Mouse (Mus musculus) stomach, postnatal 0 days (tissue): ENCODE results near the gene Hydin. TPM values are rescaled to one million over a fixed set of nuclear protein-coding genes. Genes with fewer than 3 reads are reported as not detected.
A peak's percentile ranks its signal among the peaks of the same experiment; 100 is the strongest.

ENCODE experiments used
- ATAC-seq: fragments of 200-750 bp; cut with Nextera tagmentation; 2 replicates; pipeline ENCODE4 v1.8.0; 2017; ENCODE audit not compliant: low FRiP score, low TSS enrichment
- DNase-seq: peaks from one replicate; pipeline ENCODE4 v3.0.0-alpha.2; 2016; ENCODE audit warnings: low spot score
- H3K27ac ChIP-seq: fragments of 300-500 bp; sonication (generic); replicated peaks from 2 replicates; pipeline ENCODE4 v1.5.1; 2014; ENCODE audit warnings: mild to moderate bottlenecking, control low read depth
- H3K27me3 ChIP-seq: fragments of 300-500 bp; sonication (generic); 2 replicates; pipeline ENCODE4 v1.6.1; 2014; ENCODE audit warnings: low read length; ENCODE audit not compliant: control insufficient read depth, insufficient read depth
- H3K36me3 ChIP-seq: fragments of 300-500 bp; sonication (generic); 2 replicates; pipeline ENCODE4 v1.6.1; 2014; ENCODE audit warnings: low read length, mixed read lengths; ENCODE audit not compliant: control insufficient read depth, insufficient read depth
- H3K4me1 ChIP-seq: fragments of 300-500 bp; sonication (generic); replicated peaks from 2 replicates; pipeline ENCODE4 v1.6.1; 2014; ENCODE audit warnings: antibody characterized with exemption; ENCODE audit not compliant: control insufficient read depth, insufficient read depth
- H3K4me2 ChIP-seq: fragments of 300-500 bp; sonication (generic); replicated peaks from 2 replicates; pipeline ENCODE4 v1.6.1; 2014; ENCODE audit warnings: low read depth, mild to moderate bottlenecking, control low read depth, moderate library complexity
- H3K4me3 ChIP-seq: fragments of 300-500 bp; sonication (generic); 2 replicates; pipeline ENCODE4 v1.5.1; 2014; ENCODE audit warnings: low read depth, low read length, control low read depth
- H3K9ac ChIP-seq: fragments of 300-500 bp; sonication (generic); 2 replicates; pipeline ENCODE4 v1.6.1; 2014; ENCODE audit warnings: mild to moderate bottlenecking, low read length, control low read depth, mixed read lengths
- H3K9me3 ChIP-seq: fragments of 300-500 bp; sonication (generic); 2 replicates; pipeline ENCODE4 v1.6.1; 2016; ENCODE audit warnings: low read length; ENCODE audit not compliant: control insufficient read depth
- CTCF ChIP-seq: IDR thresholded peaks from 2 replicates; pipeline ENCODE4 v1.5.1; 2016; ENCODE audit warnings: antibody characterized with exemption, low read depth, mild to moderate bottlenecking, moderate library complexity
- EP300 ChIP-seq: optimal IDR thresholded peaks from 2 replicates; pipeline ENCODE3; 2016; ENCODE audit warnings: antibody characterized with exemption
- WGBS: fragments of 180-500 bp; shearing (Covaris S2); extraction: QIAGEN DNeasy Blood & Tissue Kit; methylation state at CpG from one replicate; pipeline ENCODE4 v1.1.7; 2014; 5-methylcytosine and 5-hydroxymethylcytosine counted together
- polyA plus RNA-seq: library from polyadenylated mRNA; unstranded; fragments of >200 nt; fragmentation: Nextera tagmentation; extraction: Ambion mirVana; gene quantifications from 2 replicates; pipeline ENCODE4 v1.2.1, GENCODE M21; 2015

Hydin gene
- polyA plus RNA-seq, 1 experiment from 2014 or later: 0.05 TPM

DNA sequence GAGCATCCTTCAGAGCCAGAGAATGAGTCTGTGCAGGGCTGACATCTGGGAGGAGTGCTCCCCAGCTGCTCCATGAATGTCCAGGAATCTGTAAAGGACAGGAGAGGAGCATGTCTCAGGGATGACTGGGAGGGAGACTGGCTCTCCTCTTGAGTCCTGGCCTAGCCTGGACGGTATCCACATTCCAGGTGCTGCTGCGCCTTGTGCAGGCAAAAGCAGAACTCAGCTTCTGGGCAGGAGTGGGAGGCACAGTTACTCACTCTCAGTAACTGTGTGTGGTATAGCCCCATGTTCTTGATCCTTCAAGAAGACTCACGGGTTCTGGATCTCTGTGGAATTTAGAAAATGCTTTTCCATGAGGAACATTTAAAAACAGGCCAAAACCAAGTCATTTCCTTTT lies 363.3 kb downstream of the Hydin start:
- H3K27ac ChIP-seq: no peak overlapping the region
- WGBS: 65% methylated on average over 3 of the region's 3 CpGs
- no peak for ATAC-seq

GRCm38 (mm10) chr8:110630571-110631071 lies 363.8 kb downstream of the Hydin start:
- H3K4me2 ChIP-seq: peak overlapping the region; percentile 40
- no peak for TF ChIP-seq EP300
- TF ChIP-seq CTCF: no peak; the same call in 1 of the 2 replicates
- peaks cover under 1% of the 10 kb centered on the region; the same call in 1 of the 2 replicates for H3K36me3 ChIP-seq
- DNase-seq (peak; percentile 64), ATAC-seq (peak; percentile 78)
- H3K9me3 ChIP-seq: no peaks in the 10 kb centered on the region
- WGBS: 35% methylated on average over 8 of the region's 8 CpGs
- H3K4me3 ChIP-seq: peak overlapping the region; percentile 18; the same call in 1 of the 2 replicates
- H3K4me1 ChIP-seq: no peaks in the 10 kb centered on the region
- H3K27ac ChIP-seq: peak overlapping the region; percentile 87
- peak overlapping the region; percentile 23 for H3K9ac ChIP-seq
- H3K27me3 ChIP-seq: no peaks in the 10 kb centered on the region

More for the DNA sequence above, 363.3 kb downstream of the Hydin start:
- no peak for DNase-seq
- H3K9me3 ChIP-seq: no peaks in the 10 kb centered on the region
- H3K4me2 ChIP-seq: no peak overlapping the region
- no peaks in the 10 kb centered on the region for H3K27me3 ChIP-seq
- TF ChIP-seq EP300: no peak
- no peak for TF ChIP-seq CTCF
- H3K4me3 ChIP-seq: no peak overlapping the region
- H3K36me3 ChIP-seq: no peaks in the 10 kb centered on the region; the same call in 1 of the 2 replicates
- H3K9ac ChIP-seq: no peak overlapping the region
- H3K4me1 ChIP-seq: no peaks in the 10 kb centered on the region

GRCm38 (mm10) chr8:110631201-110631600 lies 364.4 kb downstream of the Hydin start:
- Histone ChIP-seq H3K4me1 (no peaks in the 10 kb centered on the region), H3K27me3 (no peaks in the 10 kb centered on the region), H3K4me2 (0 out of 2 replicates have a peak overlapping the region, but pooled peaks have one; percentile 40), H3K9ac (no peak overlapping the region), H3K27ac (peak overlapping the region; percentile 87), H3K36me3 (peaks cover 7% of the 10 kb centered on the region; the same call in 1 of the 2 replicates), H3K4me3 (no peak overlapping the region), H3K9me3 (no peaks in the 10 kb centered on the region)
- DNase-seq (no peak), ATAC-seq (peak; percentile 55; the same call in 1 of the 2 replicates)
- WGBS: 72% methylated on average over 7 of the region's 7 CpGs
- TF ChIP-seq EP300 (no peak), CTCF (no peak)

DNA sequence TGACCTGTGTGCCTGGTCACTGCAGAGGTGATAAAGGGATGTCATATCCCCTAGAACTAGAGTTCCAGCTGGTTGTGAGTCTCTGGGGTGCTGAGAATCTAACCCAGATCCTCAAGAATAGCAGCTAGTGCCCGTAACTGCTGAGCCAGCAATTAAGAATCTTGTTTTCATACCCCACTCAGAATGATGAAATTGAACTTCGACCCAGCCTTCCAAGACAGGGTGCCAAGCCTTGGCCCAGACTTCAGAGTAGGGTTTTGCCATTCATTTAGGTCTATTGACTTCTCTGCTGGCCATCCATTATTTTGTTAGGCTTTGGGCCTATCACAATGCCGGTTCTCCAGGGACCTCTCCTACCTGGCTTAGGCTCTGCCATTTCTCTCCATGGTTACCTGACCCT lies 367.0 kb downstream of the Hydin start:
- Histone ChIP-seq H3K9ac (no peak overlapping the region), H3K4me3 (no peak overlapping the region), H3K27me3 (no peaks in the 10 kb centered on the region), H3K4me1 (no peaks in the 10 kb centered on the region), H3K9me3 (no peaks in the 10 kb centered on the region), H3K36me3 (peaks cover 15% of the 10 kb centered on the region), H3K27ac (no peak overlapping the region), H3K4me2 (no peak overlapping the region)
- ATAC-seq: no peak
- WGBS: 95% methylated on average over 3 of the region's 3 CpGs
- no peak for DNase-seq
- TF ChIP-seq CTCF: no peak

DNA sequence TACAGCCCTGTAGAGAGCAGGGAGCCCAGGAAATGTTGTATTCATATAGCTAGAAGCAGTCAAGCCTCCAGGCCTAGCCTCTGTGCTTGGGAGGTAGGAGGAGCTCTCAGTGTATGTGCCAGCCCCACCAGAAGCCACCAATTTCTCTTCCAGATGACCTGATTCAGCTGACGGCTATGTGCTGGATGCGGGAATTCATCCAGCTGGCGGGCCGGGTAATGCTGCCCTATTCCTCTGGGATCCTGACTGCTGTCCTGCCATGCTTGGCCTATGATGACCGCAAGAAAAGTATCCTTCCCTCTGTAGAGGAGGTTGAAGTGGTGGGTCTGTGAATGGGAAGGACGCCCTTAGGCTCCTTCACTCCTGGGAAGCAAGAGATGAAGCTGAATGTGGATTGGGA lies 369.4 kb downstream of the Hydin start:
- H3K27ac ChIP-seq: no peak overlapping the region
- WGBS: 90% methylated on average over 6 of the region's 6 CpGs
- H3K4me3 ChIP-seq: no peak overlapping the region
- ATAC-seq: no peak
- H3K27me3 ChIP-seq: no peaks in the 10 kb centered on the region
- no peak for TF ChIP-seq EP300
- no peak for TF ChIP-seq CTCF
- no peaks in the 10 kb centered on the region for H3K4me1 ChIP-seq
- H3K36me3 ChIP-seq: peaks cover 15% of the 10 kb centered on the region
- DNase-seq: no peak
- H3K4me2 ChIP-seq: no peak overlapping the region
- no peak overlapping the region for H3K9ac ChIP-seq
- no peaks in the 10 kb centered on the region for H3K9me3 ChIP-seq

DNA sequence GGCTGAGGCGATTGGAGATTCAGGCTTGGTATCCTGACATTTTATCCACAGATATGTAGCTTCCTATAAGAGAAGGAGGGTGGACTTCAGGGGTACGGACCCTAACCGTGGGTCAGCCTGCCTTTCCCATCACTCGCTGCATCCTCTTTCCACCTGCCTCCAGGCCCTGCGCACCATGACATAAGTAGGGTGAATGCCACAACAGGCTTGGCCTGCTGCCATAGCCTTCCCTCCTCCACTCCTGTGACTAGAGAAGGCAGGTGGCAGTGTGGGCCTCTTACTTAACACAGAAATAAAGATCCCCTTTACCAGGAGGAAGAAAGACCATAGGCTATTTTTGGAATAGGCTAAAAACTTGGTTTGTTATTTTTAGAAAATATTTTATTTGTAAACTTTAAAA lies 375.6 kb downstream of the Hydin start:
- Histone ChIP-seq H3K27me3 (no peaks in the 10 kb centered on the region), H3K9me3 (no peaks in the 10 kb centered on the region), H3K9ac (no peak overlapping the region), H3K4me2 (no peak overlapping the region), H3K4me3 (no peak overlapping the region), H3K4me1 (no peaks in the 10 kb centered on the region), H3K36me3 (peaks cover 2% of the 10 kb centered on the region; the same call in 1 of the 2 replicates), H3K27ac (no peak overlapping the region)
- 89% methylated on average over 5 of the region's 5 CpGs for WGBS
- no peak for DNase-seq
- no peak for ATAC-seq
- TF ChIP-seq CTCF (no peak), EP300 (no peak)
